Mouse (Mus musculus) kidney, adult 8-10 months (tissue): ENCODE results near the gene Fam205c.

Experiments
- DNase-seq, 2 experiments: peaks; one replicate each; pipeline ENCODE4 v3.0.0; 2022

Fam205c gene

DNA sequence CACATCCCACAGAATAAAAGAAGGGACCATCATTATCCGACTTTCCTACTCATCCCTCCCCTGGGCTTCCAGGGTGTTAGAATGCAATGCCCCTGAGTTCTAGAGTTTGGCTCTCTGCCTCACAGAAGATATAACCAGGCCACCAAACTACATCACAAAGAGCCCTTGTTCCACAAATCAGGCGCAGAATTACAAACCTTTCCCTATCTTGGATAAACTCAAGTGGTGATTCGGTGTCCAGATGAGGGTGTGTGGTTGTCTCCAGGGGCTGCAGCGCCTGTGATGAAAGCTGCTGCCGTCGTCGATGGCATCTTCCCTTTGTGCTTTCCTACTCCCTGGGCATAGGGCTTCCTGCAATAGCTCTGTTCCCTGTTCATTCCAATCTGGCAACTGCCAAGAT is at the start of gene Fam205c:
TSS of gene Fam205c (minus strand) at position 101 of the 400 bp plus-strand sequence.
- DNase-seq, result no peak

GRCm38 (mm10) chr4:42922461-42922860 is 48.4 kb upstream of the Fam205c start:
- DNase-seq, result no peak

GRCm38 (mm10) chr4:42922056-42922455 is 48.0 kb upstream of the Fam205c start:
- no peak for DNase-seq

GRCm38 (mm10) chr4:42921536-42921935 is 47.5 kb upstream of the Fam205c start:
- no peak for DNase-seq

GRCm38 (mm10) chr4:42920726-42921125 is 46.7 kb upstream of the Fam205c start:
- no peak for DNase-seq

DNA sequence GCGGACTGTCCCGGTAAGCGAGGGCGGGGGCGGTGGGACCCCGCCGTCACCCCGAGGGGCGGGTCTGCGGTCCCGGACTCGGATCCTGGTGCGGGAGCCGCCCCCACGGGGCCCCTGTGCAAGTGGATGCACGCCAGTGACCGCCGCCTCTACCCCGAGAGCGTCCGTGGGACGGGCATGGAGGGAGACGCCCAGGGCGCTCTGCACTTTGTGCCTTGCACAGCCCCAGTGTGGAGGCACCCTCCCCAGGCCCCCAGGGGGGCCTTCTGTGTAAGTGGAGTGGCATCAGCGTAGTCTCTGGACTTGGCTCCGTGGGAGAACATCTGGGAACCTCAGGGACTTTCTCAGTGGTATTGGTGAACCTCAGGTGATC is 43.4 kb upstream of the Fam205c start:
- DNase-seq, result no peak

DNA sequence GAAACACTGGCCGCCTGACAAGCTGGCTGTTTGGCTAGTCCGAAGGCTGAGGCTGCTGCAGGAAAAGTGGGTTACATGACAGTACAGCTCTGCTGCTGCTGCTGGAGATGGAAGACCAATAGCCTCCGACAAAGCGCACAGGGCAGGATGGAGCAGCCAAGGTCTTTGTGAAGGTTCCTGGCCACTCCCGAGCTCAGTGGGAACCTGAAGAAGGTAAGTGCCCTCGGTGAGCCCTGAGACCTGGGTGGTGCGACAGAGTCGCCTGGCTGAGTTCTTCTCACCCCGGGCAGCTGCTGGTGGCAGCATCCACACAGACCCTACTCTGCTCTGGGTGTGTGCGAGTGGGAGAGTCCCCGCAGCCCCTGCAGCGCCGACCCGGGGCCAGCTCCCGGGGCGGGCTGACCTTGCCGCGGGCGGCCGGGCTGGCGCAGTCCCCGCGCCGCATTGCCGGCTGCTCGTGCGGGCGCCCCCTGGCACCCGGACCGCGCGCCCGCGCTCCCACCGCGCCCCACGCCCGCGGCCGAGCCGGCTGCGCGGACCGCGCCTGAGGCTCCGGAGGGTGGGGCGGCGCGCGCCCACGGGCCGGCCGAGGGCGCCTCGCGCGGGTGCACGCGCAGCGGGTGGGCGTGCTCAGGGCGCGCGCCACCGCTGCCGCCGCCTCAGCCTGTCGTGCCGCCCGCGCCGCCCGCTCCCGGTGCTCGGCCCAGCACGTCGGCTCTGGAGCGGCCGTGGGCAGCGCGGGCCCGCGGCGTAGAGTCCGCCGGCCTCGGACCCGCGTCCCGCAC is 42.8 kb upstream of the Fam205c start, which contains the start of gene Phf24:
TSS of gene Phf24 (plus strand) at position 44 of the 785 bp plus-strand sequence.
- no peak for DNase-seq

- DNase-seq, result no peak
These were observed 41.9 kb upstream of the Fam205c start for GRCm38 (mm10) chr4:42915966-42916365.

DNA sequence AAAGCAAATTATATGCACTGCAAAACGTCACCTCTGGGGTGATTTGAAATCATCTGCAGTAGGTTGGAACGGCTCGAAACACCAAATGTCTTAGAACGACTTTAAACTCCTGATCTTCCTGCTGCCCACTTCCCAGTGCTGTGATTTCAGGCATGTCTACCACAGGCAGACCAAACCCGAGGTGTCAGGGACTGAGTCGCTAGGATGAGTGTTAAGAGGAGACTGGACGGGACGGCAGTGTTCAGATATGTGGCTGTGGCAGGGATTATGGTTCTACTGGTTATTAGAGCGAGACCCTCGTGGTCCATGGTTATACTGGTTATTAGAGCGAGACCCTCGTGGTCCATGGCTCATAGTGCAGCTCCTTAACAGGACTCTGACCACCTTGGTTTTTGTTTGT is 41.3 kb upstream of the Fam205c start:
- no peak for DNase-seq

- DNase-seq, result no peak
These were observed 39.4 kb upstream of the Fam205c start for GRCm38 (mm10) chr4:42913391-42913790.

- no peak for DNase-seq
These were observed 30.9 kb upstream of the Fam205c start for GRCm38 (mm10) chr4:42904966-42905365.

- no peak for DNase-seq
These were observed 30.5 kb upstream of the Fam205c start for GRCm38 (mm10) chr4:42904523-42904922.

GRCm38 (mm10) chr4:42903942-42904341 is 29.9 kb upstream of the Fam205c start:
- no peak for DNase-seq

DNA sequence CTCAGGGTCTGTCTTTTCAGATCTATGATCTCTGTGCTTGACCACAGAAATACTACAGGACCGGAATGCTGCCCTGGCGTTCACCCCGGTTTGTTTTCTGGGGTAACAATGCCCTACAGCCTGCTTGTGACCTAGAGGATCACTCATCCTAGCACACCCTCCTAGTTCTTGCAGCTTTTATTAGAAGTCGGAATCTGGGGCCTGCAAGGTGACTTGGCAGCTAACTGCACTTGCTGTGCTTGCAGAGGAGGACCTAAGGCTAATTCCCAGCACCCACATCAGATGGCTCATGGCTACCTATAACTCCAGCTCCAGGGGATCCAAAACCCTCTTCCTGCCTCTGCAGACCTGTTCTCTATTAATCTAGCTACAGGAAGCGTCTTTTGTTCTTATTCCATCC is 28.7 kb upstream of the Fam205c start:
- DNase-seq, result no peak

DNA sequence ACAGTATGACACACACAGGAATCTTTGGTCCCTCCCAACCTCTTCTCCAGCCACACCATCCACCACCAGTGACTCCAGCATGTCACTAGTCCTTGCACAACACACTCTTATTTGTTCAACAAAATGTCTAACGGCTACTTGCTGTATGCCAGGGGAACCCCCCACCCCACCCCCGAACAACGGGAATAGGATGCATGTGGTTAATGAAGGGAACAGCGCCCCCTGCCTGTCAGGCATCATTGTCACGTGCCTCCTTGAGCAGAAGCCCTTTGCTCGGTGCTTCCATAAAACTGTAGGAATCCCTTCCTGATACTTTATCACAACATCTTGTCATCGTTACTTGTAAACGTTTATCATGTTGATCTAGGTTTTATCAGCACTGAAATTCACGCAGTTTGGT is 28.1 kb upstream of the Fam205c start:
- DNase-seq, result no peak

- no peak for DNase-seq
These were observed 26.8 kb upstream of the Fam205c start for GRCm38 (mm10) chr4:42900878-42901277.

DNA sequence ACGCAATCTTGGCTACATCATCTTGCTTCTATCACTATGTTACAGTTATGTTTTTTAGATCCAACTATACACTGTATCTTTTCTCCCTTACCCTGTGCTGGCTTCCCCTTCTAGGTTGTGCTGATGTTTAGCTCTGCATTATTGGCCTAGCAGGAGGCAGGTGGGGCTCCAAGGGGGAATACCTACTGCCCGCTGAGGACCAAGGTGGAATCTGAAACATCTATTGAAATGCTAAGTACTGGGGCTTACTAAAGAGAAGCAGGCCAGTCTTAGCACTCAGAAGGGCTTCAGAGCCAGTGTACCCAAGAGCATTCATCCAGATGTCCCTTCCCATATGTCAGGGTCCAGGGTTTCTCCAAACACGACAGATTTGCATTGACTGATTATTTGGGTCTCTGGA is 24.9 kb upstream of the Fam205c start:
- no peak for DNase-seq

DNA sequence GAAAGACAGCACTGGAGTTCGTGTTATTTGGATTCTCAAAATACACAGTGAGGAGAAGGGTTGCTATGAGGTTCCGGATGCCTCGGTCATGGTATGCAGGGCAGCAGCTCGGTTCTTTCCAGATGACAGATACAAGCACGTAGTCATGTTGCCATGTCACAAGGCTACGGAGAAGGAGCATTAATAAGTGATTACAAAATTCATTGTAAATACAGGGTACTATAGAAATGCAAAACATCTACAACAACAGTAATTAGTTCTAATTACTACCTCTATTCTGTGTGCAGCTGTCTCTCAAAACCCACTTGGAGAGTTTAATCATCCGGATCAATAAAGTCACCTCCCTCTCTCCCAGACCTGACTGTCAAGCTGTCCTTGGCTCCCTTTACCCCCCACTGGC is 21.1 kb upstream of the Fam205c start:
- no peak for DNase-seq

- no peak for DNase-seq
These were observed 17.1 kb upstream of the Fam205c start for GRCm38 (mm10) chr4:42891176-42891575.

DNA sequence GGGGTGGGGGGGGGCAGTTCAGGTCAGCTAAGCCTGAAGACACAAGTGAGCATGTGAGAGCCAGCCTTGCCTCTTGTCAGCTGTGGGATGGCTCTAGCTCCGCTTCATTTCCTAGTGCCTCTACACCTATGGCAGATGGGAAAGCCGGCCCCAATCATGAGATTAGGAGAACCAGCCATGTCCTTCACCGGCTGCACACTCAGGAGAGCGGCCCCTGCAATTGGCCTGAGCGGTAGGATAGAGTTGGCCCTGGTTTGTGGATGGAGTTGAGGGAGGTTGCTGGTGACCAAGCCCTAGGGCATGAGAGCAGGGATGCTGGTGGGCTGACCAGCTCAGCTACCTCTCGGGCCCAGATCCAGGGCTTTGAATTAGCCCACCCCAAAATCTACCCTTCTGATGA is 14.8 kb upstream of the Fam205c start:
- DNase-seq, result no peak

DNA sequence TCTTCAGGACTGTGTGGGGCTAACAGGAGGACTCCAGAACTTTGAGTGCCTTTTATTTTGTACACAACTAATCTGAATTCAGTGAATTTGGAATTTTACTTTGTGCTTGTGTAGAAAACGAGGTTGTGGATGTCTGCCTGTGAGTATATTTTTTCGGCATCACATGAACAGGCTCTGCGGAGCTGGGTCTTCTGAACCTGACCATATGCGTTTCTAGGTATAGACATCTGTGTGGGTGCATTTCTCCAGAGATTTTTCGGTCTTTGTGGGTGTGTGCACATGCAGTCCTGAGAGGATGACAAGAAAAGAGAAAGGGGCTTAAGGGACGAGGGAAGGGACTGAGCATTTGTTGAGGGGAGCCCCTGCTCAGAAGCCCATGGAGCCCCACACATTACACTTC is 12.9 kb upstream of the Fam205c start:
- no peak for DNase-seq

GRCm38 (mm10) chr4:42880677-42880948 is 6.6 kb upstream of the Fam205c start:
- DNase-seq, result no peak

DNA sequence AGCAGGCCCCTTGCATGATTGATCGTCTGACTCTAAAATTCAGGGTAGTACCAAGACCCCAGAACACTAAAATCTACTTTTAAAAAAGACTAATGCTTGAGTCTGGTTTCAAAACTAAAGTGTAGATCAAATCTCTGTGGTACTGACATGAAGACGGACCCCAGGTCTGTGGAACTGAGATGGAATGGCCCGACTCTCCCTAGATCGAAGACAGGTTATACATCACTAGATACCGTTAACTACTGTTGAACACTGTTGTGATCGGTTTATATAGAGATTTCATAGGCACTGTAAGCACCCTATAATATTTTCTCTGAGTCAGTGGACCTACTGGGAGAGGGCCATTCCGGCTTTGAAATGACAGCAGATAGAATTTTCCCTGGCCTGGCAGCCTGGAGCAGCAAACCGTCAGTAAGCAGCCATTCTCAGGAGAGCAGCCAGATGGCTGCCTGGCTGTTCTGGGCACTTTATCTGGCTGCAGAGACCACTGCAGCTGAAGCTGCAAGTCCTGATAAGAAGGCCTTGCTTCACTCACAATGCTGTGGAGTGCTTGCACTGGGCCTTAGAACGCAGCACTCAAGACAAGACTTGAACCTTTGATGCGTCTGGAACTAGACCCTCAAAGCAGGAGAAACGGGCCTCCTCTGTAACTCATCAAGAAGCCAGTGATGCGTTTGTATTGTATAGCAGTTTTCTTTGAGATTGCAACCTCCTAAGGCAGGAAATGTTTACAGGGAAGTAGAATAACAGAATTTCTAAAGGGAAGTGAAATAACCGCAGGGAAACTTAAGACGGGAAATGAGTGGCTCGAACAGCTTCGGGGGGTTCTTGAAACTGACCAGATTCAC is 6.0 kb upstream of the Fam205c start:
- no peak for DNase-seq

DNA sequence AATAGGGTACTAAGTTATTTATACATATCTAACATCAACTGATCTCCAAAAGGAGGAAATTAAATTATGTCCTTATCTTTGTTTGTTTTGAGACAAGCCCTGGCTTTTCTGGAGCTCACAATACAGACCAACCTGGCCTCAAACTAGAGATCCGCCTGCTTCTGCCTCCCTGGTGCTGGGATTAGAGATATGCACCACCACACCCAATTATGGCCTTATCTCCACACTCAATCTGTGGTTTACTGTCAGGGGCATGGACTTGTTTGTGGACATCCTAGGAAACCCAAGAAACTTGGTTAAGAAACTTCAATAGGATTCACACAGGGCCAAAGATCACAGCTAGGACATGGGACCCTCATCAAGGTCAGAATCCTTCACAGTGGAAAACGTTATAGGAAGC is 3.6 kb upstream of the Fam205c start:
- DNase-seq, result no peak
